Mouse (Mus musculus) liver, postnatal 0 days (tissue): Measurements from ENCODE around the gene Nudcd3.

Experiments
- CTCF ChIP-seq: sonication (generic); IDR thresholded peaks from 2 replicates; pipeline ENCODE4 v1.5.1; 2016; ENCODE audit warnings: antibody characterized with exemption, low read depth
- EP300 ChIP-seq: IDR thresholded peaks from 2 replicates; pipeline ENCODE4 v1.6.1; 2016; ENCODE audit warnings: antibody characterized with exemption, low read depth, mild to moderate bottlenecking

- no peak for TF ChIP-seq CTCF
- TF ChIP-seq EP300 = no peak
These were observed 21.0 kb downstream of the Nudcd3 start for GRCm38 (mm10) chr11:6179194-6179593.
